Mouse (Mus musculus) neural tube, embryonic 12.5 days (tissue): ENCODE data around the gene Pde4dip. TPM values are rescaled to one million over a fixed set of nuclear protein-coding genes. Genes with fewer than 3 reads are reported as not detected.

Experiments
- ATAC-seq: fragments of 200-750 bp; cut with Nextera tagmentation; 2 replicates; pipeline ENCODE4 v1.8.0; 2017; ENCODE audit warnings: low read depth, mild to moderate bottlenecking, moderate TSS enrichment, moderate library complexity; ENCODE audit not compliant: low FRiP score
- H3K27ac ChIP-seq: fragments of 300-500 bp; sonication (generic); 2 replicates; pipeline ENCODE4 v1.5.1; 2016
- H3K27me3 ChIP-seq: fragments of 300-500 bp; sonication (generic); replicated peaks from 2 replicates; pipeline ENCODE4 v1.6.1; 2016; ENCODE audit warnings: mild to moderate bottlenecking
- H3K36me3 ChIP-seq: fragments of 300-500 bp; sonication (generic); 2 replicates; pipeline ENCODE4 v1.6.1; 2016; ENCODE audit warnings: mild to moderate bottlenecking
- H3K4me1 ChIP-seq: fragments of 300-500 bp; sonication (generic); 2 replicates; pipeline ENCODE4 v1.6.1; 2016
- H3K4me2 ChIP-seq: fragments of 300-500 bp; sonication (generic); replicated peaks from 2 replicates; pipeline ENCODE4 v1.6.1; 2016; ENCODE audit warnings: mild to moderate bottlenecking
- H3K4me3 ChIP-seq: fragments of 300-500 bp; sonication (generic); 2 replicates; pipeline ENCODE4 v1.5.1; 2016
- H3K9ac ChIP-seq: fragments of 300-500 bp; sonication (generic); 2 replicates; pipeline ENCODE4 v1.6.1; 2016; ENCODE audit warnings: mild to moderate bottlenecking
- H3K9me3 ChIP-seq: fragments of 300-500 bp; sonication (generic); 2 replicates; pipeline ENCODE4 v1.6.1; 2016; ENCODE audit warnings: mild to moderate bottlenecking
- WGBS: fragments of 180-500 bp; shearing (Covaris S2); methylation state at CpG from one replicate; pipeline ENCODE4 v1.1.7; 2016; 5-methylcytosine and 5-hydroxymethylcytosine counted together
- polyA plus RNA-seq: library from polyadenylated mRNA; unstranded; fragments of >200 nt; fragmentation: Nextera tagmentation; extraction: Ambion mirVana; gene quantifications from 2 replicates; pipeline ENCODE4 v1.2.1, GENCODE M21; 2016

The Pde4dip gene
- polyA plus RNA-seq, 1 experiment from 2014 or later = 60.1 TPM

DNA sequence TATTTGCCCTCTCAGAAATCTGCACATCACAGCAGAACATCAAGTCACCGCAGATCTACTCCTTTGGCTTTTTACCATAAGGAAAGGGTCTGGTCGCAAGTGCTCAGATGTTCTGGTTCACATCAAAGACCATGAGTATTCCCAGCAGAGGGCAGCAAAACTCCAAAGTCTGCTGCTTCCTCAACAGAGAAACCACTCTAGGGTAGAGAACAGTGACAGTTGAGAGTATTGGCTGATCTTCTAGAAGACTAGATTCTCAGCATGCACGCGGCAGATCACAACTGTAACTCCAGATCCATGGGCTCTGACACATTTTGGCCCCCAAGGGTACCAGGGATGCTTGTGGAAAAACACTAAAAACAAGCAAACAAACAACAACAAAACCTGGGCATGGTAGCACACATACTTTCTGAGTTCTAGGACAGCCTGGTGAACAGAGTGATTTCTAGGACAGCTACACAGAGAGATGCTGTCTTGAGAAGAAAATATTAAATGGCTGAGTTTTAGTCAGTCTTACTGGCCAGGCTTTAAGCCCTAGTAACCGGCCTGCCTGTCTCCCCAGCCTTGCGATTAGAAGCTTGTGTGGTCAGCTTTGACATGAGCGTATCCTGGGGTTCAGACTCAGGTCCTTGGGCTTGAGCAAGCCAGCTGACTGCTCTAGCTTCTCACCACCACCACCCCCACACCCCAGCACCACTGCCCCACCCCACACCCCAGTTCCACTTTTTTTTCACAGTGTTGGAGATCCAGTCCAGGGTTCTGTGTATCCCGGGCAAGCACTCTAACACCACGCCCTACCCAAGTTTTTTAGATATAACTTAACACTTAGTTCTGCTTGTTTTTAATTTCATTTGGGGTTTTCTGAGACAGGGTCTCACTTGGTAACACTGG lies 40.7 kb upstream of the Pde4dip start:
- Histone ChIP-seq H3K4me3 (no peak overlapping the region), H3K27ac (no peak overlapping the region), H3K36me3 (no peaks in the 10 kb centered on the region), H3K9ac (no peak overlapping the region), H3K27me3 (no peaks in the 10 kb centered on the region), H3K9me3 (no peaks in the 10 kb centered on the region), H3K4me2 (no peak overlapping the region), H3K4me1 (peaks cover 8% of the 10 kb centered on the region)
- ATAC-seq = peak; percentile 39
- WGBS = 62% methylated on average over 9 of the region's 9 CpGs

DNA sequence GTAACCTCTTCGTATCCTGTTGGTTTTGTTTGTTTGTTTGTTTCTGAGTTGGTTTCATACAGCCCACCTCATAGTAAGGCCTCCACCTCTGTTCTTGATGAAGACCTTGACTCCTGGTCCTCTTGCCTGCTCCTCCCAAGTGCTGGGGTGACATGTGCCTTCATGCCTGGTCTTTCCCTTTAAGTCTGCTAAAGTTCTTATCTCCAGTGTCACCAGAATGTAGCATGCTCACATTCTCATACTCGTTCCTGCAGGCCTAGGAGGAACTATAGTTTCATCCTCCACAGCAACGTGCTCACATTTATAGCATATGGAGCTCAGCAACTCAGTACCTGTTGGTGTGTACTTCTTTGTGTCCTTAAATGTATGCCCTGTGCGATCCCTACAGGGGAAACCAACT lies 38.8 kb upstream of the Pde4dip start:
- H3K9me3 ChIP-seq = no peaks in the 10 kb centered on the region
- no peak overlapping the region for H3K4me3 ChIP-seq

DNA sequence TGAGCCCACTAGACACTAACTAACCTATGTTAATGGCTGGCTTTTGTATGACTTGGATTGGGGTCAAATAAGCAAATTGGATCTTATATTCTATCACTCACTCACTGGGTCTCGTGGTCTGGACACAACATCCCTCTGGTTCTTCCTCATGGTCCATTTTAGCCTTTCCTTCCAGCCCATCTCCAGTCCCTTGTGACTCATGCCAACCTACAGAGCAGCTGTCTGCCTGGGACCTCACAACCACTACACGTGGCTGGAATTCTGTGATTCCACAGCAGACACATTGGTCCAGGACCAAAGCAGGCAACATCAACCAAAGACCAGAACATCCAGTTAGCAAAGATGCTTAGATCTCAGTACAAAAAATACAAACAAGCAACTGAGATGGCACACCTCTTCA lies 36.7 kb upstream of the Pde4dip start:
- Histone ChIP-seq H3K9ac (no peak overlapping the region), H3K9me3 (no peaks in the 10 kb centered on the region), H3K4me2 (no peak overlapping the region), H3K27me3 (no peaks in the 10 kb centered on the region), H3K4me1 (no peaks in the 10 kb centered on the region), H3K4me3 (no peak overlapping the region), H3K27ac (no peak overlapping the region), H3K36me3 (peaks cover 17% of the 10 kb centered on the region)
- 95% methylated on average over 2 of the region's 2 CpGs for WGBS
- ATAC-seq = no peak

More for the DNA sequence above, 38.8 kb upstream of the Pde4dip start:
- Histone ChIP-seq H3K4me1 (peaks cover 5% of the 10 kb centered on the region; the same call in 1 of the 2 replicates), H3K9ac (no peak overlapping the region), H3K27me3 (no peaks in the 10 kb centered on the region), H3K4me2 (no peak overlapping the region), H3K36me3 (peaks cover 5% of the 10 kb centered on the region), H3K27ac (no peak overlapping the region)
- 86% methylated on average over 4 of the region's 4 CpGs for WGBS
- no peak for ATAC-seq

DNA sequence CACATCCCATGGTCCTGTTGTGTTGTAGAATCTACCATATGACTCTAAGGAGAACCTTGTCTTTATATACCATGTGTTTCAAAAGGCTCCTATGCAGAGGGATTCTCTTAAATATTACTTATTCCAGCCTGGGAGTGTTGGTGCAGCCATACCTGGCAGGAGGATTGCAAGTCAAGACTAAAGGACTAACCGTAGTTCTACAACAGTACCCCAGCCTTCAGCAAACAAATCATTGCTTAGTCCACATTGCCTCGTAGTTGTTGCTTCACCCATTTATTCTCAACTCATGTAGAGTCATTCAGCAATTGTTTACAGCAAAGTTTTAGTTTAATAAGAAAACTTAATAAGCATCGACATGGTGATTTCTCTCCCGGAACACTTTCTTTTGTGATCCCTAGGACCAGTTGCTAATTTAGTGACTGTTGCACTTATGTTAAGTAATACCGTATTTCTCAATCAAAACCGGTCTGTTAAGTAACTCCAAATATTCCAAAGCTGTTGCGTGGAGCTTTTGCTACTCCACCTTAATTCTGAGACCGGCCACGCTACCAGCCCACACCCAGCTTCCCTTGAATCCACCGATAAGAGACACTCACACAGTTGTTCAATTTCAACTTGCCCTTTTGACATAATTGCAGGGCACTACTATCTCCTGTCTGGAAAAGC lies 30.5 kb upstream of the Pde4dip start:
- Histone ChIP-seq H3K27me3 (no peaks in the 10 kb centered on the region), H3K9me3 (no peaks in the 10 kb centered on the region), H3K4me1 (no peaks in the 10 kb centered on the region), H3K27ac (no peak overlapping the region), H3K4me3 (no peak overlapping the region), H3K9ac (no peak overlapping the region), H3K4me2 (no peak overlapping the region), H3K36me3 (peaks cover 28% of the 10 kb centered on the region)
- WGBS = 95% methylated on average over 10 of the region's 10 CpGs
- ATAC-seq = no peak

DNA sequence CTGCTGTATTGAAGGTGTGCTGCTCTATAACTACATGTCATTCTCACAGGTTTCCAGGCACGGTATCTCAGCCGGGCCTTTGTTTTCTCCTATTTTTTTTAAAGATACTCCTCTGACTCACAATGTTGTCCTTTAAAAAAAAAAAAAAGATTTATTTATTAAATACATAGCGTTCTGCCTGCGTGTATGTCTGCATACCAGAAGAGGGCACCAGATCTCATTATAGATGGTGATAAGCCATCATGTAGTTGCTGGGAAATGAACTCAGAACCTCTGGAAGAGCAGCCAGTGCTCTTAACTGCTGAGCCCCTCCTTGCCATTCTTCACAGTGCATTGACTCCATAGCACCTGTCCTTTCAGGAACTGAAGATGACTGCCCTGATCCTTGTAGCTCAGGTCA lies 26.6 kb upstream of the Pde4dip start:
- no peak for ATAC-seq
- no peak overlapping the region for H3K9ac ChIP-seq
- no peaks in the 10 kb centered on the region for H3K9me3 ChIP-seq
- H3K27ac ChIP-seq = no peak overlapping the region
- no peak overlapping the region for H3K4me3 ChIP-seq
- H3K36me3 ChIP-seq = peaks cover 9% of the 10 kb centered on the region
- H3K27me3 ChIP-seq = no peaks in the 10 kb centered on the region
- 87% methylated on average over 4 of the region's 4 CpGs for WGBS
- H3K4me2 ChIP-seq = no peak overlapping the region
- no peaks in the 10 kb centered on the region for H3K4me1 ChIP-seq

DNA sequence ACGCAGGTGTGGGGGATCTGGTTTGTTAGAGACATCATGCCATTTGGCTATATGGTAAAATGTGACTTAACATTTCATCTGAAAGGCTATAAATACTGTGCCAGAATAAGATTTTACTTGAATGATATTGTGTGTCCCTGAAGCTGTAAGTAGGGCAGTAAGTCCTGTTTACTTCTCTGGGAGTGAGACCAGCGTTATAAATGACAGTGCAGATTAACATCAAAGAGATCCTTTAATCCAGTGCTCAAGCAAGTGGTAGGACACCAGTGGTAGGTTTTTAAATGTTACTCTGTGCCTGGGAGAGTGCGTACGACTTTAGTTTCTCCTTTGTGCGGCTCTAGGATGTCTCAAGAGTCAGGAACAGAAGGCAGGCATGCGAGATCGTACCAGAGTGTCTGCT lies 22.6 kb upstream of the Pde4dip start:
- no peak overlapping the region for H3K9ac ChIP-seq
- no peak overlapping the region for H3K4me2 ChIP-seq
- 93% methylated on average over 7 of the region's 7 CpGs for WGBS
- no peak overlapping the region for H3K4me3 ChIP-seq
- no peak for ATAC-seq
- no peak overlapping the region for H3K27ac ChIP-seq
- H3K27me3 ChIP-seq = no peaks in the 10 kb centered on the region
- no peaks in the 10 kb centered on the region for H3K4me1 ChIP-seq
- H3K36me3 ChIP-seq = peaks cover 9% of the 10 kb centered on the region
- H3K9me3 ChIP-seq = no peaks in the 10 kb centered on the region

DNA sequence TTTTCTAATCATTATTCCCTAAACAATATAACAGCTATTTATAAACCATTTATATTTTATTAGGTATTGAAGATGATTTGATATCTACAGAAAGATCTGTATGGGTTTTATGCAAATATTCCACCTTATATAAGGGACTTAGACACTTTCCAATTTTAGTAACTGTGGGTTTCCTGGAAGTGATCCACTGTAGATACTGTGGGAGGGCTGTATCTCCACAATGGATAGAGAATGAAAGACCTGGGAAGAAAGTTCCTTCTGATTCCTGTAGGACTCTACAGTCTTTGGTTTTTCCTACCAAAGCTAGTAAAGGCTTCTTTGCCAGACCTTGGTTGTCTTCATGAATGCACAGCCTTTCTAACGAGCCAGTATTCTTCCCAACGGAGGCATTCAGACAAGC lies 21.2 kb upstream of the Pde4dip start:
- Histone ChIP-seq H3K4me2 (no peak overlapping the region), H3K27me3 (no peaks in the 10 kb centered on the region), H3K4me3 (no peak overlapping the region), H3K9ac (no peak overlapping the region), H3K9me3 (no peaks in the 10 kb centered on the region), H3K4me1 (no peaks in the 10 kb centered on the region), H3K36me3 (no peaks in the 10 kb centered on the region; the same call in 1 of the 2 replicates), H3K27ac (no peak overlapping the region)
- no peak for ATAC-seq
- 71% methylated on average over 2 of the region's 2 CpGs for WGBS

DNA sequence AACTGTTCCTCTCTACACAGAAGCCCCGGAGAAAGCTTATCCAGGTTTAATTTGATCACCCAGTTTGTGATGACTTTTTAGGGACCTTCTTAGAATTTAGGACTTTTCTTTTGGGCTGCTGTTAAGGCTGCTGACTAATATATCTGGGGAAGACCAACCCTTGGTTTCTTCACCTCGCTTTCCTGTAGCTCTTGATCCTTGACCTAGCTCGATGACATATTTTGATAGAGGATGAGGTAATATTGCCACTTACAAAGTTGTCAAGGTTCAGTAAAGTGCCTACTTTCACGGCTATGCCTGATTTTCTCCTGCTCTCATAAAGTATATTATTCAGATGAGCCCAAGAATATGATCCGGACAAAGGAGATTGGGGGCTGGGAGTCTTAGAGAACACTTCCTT lies 13.1 kb upstream of the Pde4dip start:
- ATAC-seq = no peak

DNA sequence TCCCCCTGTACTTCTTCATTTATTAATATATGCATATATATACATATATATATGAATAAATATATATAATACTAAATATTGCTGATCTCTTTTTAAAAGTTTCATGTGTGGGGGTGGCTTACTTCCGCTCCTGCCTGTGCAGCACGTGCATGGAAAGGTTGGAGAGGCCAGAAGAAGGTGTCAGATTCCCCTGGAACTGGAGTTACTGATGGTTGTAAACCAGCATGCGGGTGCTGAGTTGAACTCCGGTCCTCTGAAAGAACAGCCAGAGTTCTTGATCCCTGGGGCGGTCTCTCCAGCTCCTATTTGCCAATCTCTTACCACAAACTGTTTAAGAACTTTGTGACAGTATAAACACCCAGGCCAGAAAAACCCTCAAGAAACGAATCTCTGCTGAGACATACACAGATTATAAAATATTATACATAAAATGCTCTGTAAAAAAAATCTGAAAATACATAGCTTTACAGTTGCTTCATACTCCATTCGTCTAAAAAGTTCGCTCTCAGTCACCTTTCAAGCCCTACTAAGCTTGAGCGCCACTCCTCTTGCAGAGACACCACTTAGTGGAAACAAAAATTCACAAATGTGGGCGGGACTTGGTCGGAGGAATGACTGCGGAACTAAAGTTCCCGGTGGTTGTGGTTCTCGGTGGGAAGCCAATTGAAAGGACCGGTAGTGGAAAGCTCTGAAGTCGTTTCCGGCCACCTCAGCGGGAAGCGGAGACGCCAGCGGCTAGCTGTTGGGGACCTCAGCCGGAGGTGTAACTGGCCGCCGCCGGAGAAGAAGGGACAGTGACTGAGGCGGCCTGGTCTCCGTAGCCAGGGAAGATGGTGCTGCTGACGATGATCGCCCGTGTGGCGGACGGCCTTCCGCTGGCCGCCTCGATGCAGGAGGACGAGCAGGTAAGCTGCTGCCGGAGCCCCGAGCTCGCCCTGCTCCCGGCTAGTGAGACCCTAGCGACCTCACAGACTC lies 12.3 kb upstream of the Pde4dip start, which contains the start of gene Sec22b:
Gene Sec22b, plus strand, starts transcription at position 675 of the 975 bp plus-strand sequence.
- Histone ChIP-seq H3K36me3 (no peaks in the 10 kb centered on the region), H3K9me3 (no peaks in the 10 kb centered on the region), H3K9ac (peak within 1 kb of the TSS; percentile 82), H3K4me3 (peak within 1 kb of the TSS; percentile 82), H3K4me1 (peaks cover 11% of the 10 kb centered on the region), H3K27ac (no peak within 1 kb of the TSS), H3K27me3 (no peaks in the 10 kb centered on the region), H3K4me2 (peak within 1 kb of the TSS; percentile 64)
- peak; percentile 78 for ATAC-seq
- 3% methylated on average over 41 of the region's 41 CpGs for WGBS

More for the DNA sequence above, 13.1 kb upstream of the Pde4dip start:
- no peaks in the 10 kb centered on the region for H3K9me3 ChIP-seq
- no peaks in the 10 kb centered on the region for H3K36me3 ChIP-seq
- H3K4me2 ChIP-seq = peak overlapping the region; percentile 64
- no peaks in the 10 kb centered on the region for H3K27me3 ChIP-seq
- peak overlapping the region; percentile 82 for H3K4me3 ChIP-seq
- H3K27ac ChIP-seq = no peak overlapping the region
- WGBS = 27% methylated on average over 5 of the region's 5 CpGs
- peaks cover 11% of the 10 kb centered on the region for H3K4me1 ChIP-seq
- H3K9ac ChIP-seq = peak overlapping the region; percentile 82

DNA sequence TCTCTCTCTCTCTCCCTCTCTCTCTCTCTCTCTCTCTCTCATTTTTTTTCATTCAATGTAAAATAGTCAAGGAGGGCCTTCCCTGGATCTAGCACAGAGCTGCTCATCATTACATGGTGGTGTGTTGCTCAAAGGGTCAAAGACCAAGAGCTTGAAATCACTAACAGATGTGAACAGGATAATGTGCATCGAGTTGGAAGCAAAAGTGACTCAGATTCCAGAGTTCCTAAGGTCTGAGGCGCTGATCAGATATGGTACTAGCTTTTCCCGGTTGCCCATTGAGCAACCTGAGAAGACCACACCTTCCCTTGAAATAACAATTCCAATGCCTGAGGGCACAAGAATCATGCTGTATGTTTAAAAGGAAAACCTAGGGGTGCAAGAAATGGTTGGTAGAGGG lies 9.9 kb upstream of the Pde4dip start:
- 70% methylated on average over 3 of the region's 3 CpGs for WGBS

DNA sequence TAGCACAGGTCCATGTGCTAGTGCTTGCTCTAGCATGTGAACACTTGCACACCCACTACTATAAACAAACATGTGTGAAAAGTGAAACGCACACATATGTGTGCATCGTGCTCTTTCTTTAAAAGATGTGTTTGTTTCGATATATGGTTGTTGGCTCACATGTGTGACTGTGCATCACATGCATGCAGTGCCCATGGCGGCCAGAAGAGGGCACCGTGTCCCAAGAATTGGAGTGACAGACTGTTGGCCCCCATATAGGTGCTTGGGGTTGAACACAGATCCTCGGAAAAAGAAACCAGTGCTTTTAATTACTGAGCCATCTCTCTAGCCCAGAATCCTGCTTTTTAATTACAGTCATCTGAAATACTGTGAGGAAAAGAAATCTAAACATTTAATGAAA lies 6.2 kb upstream of the Pde4dip start:
- Histone ChIP-seq H3K36me3 (no peaks in the 10 kb centered on the region), H3K9me3 (no peaks in the 10 kb centered on the region), H3K27me3 (no peaks in the 10 kb centered on the region; the same call in 1 of the 2 replicates), H3K4me1 (no peaks in the 10 kb centered on the region), H3K4me2 (no peak overlapping the region), H3K27ac (no peak overlapping the region), H3K9ac (no peak overlapping the region), H3K4me3 (no peak overlapping the region)
- no peak for ATAC-seq
- 49% methylated on average over 6 of the region's 6 CpGs for WGBS

More for the DNA sequence above, 9.9 kb upstream of the Pde4dip start:
- H3K4me1 ChIP-seq = peaks cover 11% of the 10 kb centered on the region
- H3K9ac ChIP-seq = no peak overlapping the region
- H3K27ac ChIP-seq = no peak overlapping the region
- H3K4me2 ChIP-seq = no peak overlapping the region
- ATAC-seq = no peak
- H3K4me3 ChIP-seq = no peak overlapping the region
- no peaks in the 10 kb centered on the region for H3K27me3 ChIP-seq
- no peaks in the 10 kb centered on the region for H3K9me3 ChIP-seq
- H3K36me3 ChIP-seq = no peaks in the 10 kb centered on the region
